Mouse (Mus musculus) ovary, postnatal 10 days (tissue): Measurements from ENCODE around the gene Naa80.

Experiments used
- DNase-seq: peaks from one replicate; pipeline ENCODE4 v3.0.0; 2022; ENCODE audit warnings: low spot score

Gene Naa80

GRCm38 (mm10) chr9:107618778-107619545 is 40.3 kb downstream of the Naa80 start:
- DNase-seq = no peak

GRCm38 (mm10) chr9:107619546-107619879 is 40.8 kb downstream of the Naa80 start:
- DNase-seq = no peak

GRCm38 (mm10) chr9:107620954-107621353 is 42.3 kb downstream of the Naa80 start:
- DNase-seq = no peak

- DNase-seq = no peak
Measured at GRCm38 (mm10) chr9:107624539-107624938, 45.9 kb downstream of the Naa80 start.

- DNase-seq = no peak
Measured at GRCm38 (mm10) chr9:107624951-107625350, 46.3 kb downstream of the Naa80 start.

- DNase-seq = no peak
Measured at GRCm38 (mm10) chr9:107625351-107626128, 46.9 kb downstream of the Naa80 start.

GRCm38 (mm10) chr9:107626158-107626843 is 47.6 kb downstream of the Naa80 start:
- DNase-seq = no peak

GRCm38 (mm10) chr9:107626844-107627277 is 48.2 kb downstream of the Naa80 start:
- DNase-seq = no peak

- DNase-seq = no peak
Measured at GRCm38 (mm10) chr9:107627387-107628255, 48.9 kb downstream of the Naa80 start.

- DNase-seq = no peak
Measured at GRCm38 (mm10) chr9:107628721-107629410, 50.2 kb downstream of the Naa80 start.

GRCm38 (mm10) chr9:107629411-107629730 is 50.7 kb downstream of the Naa80 start:
- DNase-seq = no peak

- DNase-seq = no peak
Measured at GRCm38 (mm10) chr9:107629901-107630425, 51.3 kb downstream of the Naa80 start.

GRCm38 (mm10) chr9:107630576-107630975 is 51.9 kb downstream of the Naa80 start:
- DNase-seq = no peak

- DNase-seq = no peak
Measured at GRCm38 (mm10) chr9:107631311-107631826, 52.7 kb downstream of the Naa80 start.

- DNase-seq = no peak
Measured at GRCm38 (mm10) chr9:107631861-107632260, 53.2 kb downstream of the Naa80 start.

GRCm38 (mm10) chr9:107632478-107632877 is 53.8 kb downstream of the Naa80 start:
- DNase-seq = no peak

- no peak for DNase-seq
Measured at GRCm38 (mm10) chr9:107633091-107633660, 54.5 kb downstream of the Naa80 start.
